Mouse (Mus musculus): Measurements from ENCODE around the gene Zc3h10. TPM values are rescaled to one million over a fixed set of nuclear protein-coding genes. Genes with fewer than 3 reads are reported as not detected.
"Not testable (repeated sequence)": the region's sequence is repeated elsewhere in the genome, so short reads cannot be mapped to it uniquely, and the experiment has no call there.

Zc3h10 gene
- polyA plus RNA-seq, 1 experiment: 10.7 TPM

GRCm38 (mm10) chr10:128526366-128527356 lies 20.9 kb downstream of the Zc3h10 start:
- WGBS: 25% methylated on average over 28 of the region's 28 CpGs
- DNase-seq (ENCODE audit: low read depth, low spot score): no peak

- 1% methylated on average over 37 of the region's 37 CpGs for WGBS
These were observed 21.8 kb downstream of the Zc3h10 start, which contains the start of gene Esyt1 for GRCm38 (mm10) chr10:128525671-128526308. Gene Esyt1 (minus strand): TSS chr10:128525871.

GRCm38 (mm10) chr10:128524732-128525662 lies 22.6 kb downstream of the Zc3h10 start:
- under 1% methylated on average over 58 of the region's 58 CpGs for WGBS
- no peak for DNase-seq (ENCODE audit: low read depth, low spot score)

More at GRCm38 (mm10) chr10:128525671-128526308, 21.8 kb downstream of the Zc3h10 start, which contains the start of gene Esyt1:
- peak; percentile 97 for DNase-seq (ENCODE audit: low read depth, low spot score)

- 39% methylated on average over 11 of the region's 11 CpGs for WGBS
- DNase-seq (ENCODE audit: low read depth, low spot score): no peak
These were observed 23.4 kb downstream of the Zc3h10 start for GRCm38 (mm10) chr10:128524111-128524731.

- DNase-seq (ENCODE audit: low read depth, low spot score): no peak
- 82% methylated on average over 6 of the region's 6 CpGs for WGBS
These were observed 25.2 kb downstream of the Zc3h10 start for GRCm38 (mm10) chr10:128522351-128522750.

- no peak for DNase-seq (ENCODE audit: low read depth, low spot score)
- 91% methylated on average over 16 of the region's 16 CpGs for WGBS
These were observed 27.0 kb downstream of the Zc3h10 start for GRCm38 (mm10) chr10:128520591-128520990.

GRCm38 (mm10) chr10:128518833-128519232 lies 28.7 kb downstream of the Zc3h10 start:
- DNase-seq (ENCODE audit: low read depth, low spot score): no peak
- 82% methylated on average over 7 of the region's 7 CpGs for WGBS

GRCm38 (mm10) chr10:128516677-128517076 lies 30.9 kb downstream of the Zc3h10 start:
- WGBS: 68% methylated on average over 6 of the region's 6 CpGs
- no peak for DNase-seq (ENCODE audit: low read depth, low spot score)

- 79% methylated on average over 20 of the region's 20 CpGs for WGBS
- DNase-seq (ENCODE audit: low read depth, low spot score): no peak
These were observed 31.5 kb downstream of the Zc3h10 start for GRCm38 (mm10) chr10:128516029-128516428.

GRCm38 (mm10) chr10:128515044-128515443 lies 32.5 kb downstream of the Zc3h10 start:
- no peak for DNase-seq (ENCODE audit: low read depth, low spot score)
- WGBS: 77% methylated on average over 4 of the region's 4 CpGs

- WGBS: 95% methylated on average over 12 of the region's 12 CpGs
- DNase-seq (ENCODE audit: low read depth, low spot score): no peak
These were observed 35.8 kb downstream of the Zc3h10 start for GRCm38 (mm10) chr10:128511761-128512160.

GRCm38 (mm10) chr10:128511189-128511588 lies 36.4 kb downstream of the Zc3h10 start:
- WGBS: 91% methylated on average over 9 of the region's 9 CpGs
- no peak for DNase-seq (ENCODE audit: low read depth, low spot score)

GRCm38 (mm10) chr10:128510301-128510700 lies 37.3 kb downstream of the Zc3h10 start:
- no peak for DNase-seq (ENCODE audit: low read depth, low spot score)
- 94% methylated on average over 11 of the region's 11 CpGs for WGBS

- 68% methylated on average over 4 of the region's 4 CpGs for WGBS
- no peak for DNase-seq (ENCODE audit: low read depth, low spot score)
These were observed 37.7 kb downstream of the Zc3h10 start for GRCm38 (mm10) chr10:128509831-128510230.

GRCm38 (mm10) chr10:128509203-128509602 lies 38.4 kb downstream of the Zc3h10 start:
- DNase-seq (ENCODE audit: low read depth, low spot score): no peak
- 88% methylated on average over 9 of the region's 9 CpGs for WGBS

- 72% methylated on average over 9 of the region's 9 CpGs for WGBS
- DNase-seq (ENCODE audit: low read depth, low spot score): no peak
These were observed 39.3 kb downstream of the Zc3h10 start for GRCm38 (mm10) chr10:128508260-128508659.

GRCm38 (mm10) chr10:128505974-128506373 lies 41.6 kb downstream of the Zc3h10 start:
- DNase-seq (ENCODE audit: low read depth, low spot score): no peak
- WGBS: 97% methylated on average over 14 of the region's 14 CpGs

GRCm38 (mm10) chr10:128505371-128505667 lies 42.3 kb downstream of the Zc3h10 start:
- not testable (repeated sequence) for DNase-seq (ENCODE audit: low read depth, low spot score)
- 89% methylated on average over 5 of the region's 5 CpGs for WGBS
